Mouse (Mus musculus): ENCODE measurements around the gene Rpl12.

The Rpl12 gene

GRCm38 (mm10) chr2:32983617-32984016 is 22.3 kb downstream of the Rpl12 start:
- no peak for DNase-seq

GRCm38 (mm10) chr2:32985844-32986243 is 24.5 kb downstream of the Rpl12 start:
- no peak for DNase-seq

- no peak for DNase-seq
Observed at GRCm38 (mm10) chr2:32989376-32989775, 28.0 kb downstream of the Rpl12 start.

- peak; percentile 53 to 56 for DNase-seq
Observed at GRCm38 (mm10) chr2:32990167-32990832, 28.9 kb downstream of the Rpl12 start.

GRCm38 (mm10) chr2:32992130-32992529 is 30.8 kb downstream of the Rpl12 start:
- DNase-seq, result no peak

GRCm38 (mm10) chr2:32997081-32997480 is 35.7 kb downstream of the Rpl12 start:
- DNase-seq, result no peak

GRCm38 (mm10) chr2:32997792-32998191 is 36.4 kb downstream of the Rpl12 start:
- DNase-seq, result no peak

GRCm38 (mm10) chr2:32999752-33000151 is 38.4 kb downstream of the Rpl12 start:
- DNase-seq, result no peak

- DNase-seq, result no peak
Observed at GRCm38 (mm10) chr2:33002144-33002543, 40.8 kb downstream of the Rpl12 start.

- no peak for DNase-seq
Observed at GRCm38 (mm10) chr2:33005041-33005440, 43.7 kb downstream of the Rpl12 start.

GRCm38 (mm10) chr2:33009055-33009454 is 47.7 kb downstream of the Rpl12 start:
- DNase-seq, result peak in 1 of 2 experiments; percentile 8

- DNase-seq, result no peak
Observed at GRCm38 (mm10) chr2:33014877-33015276, 53.5 kb downstream of the Rpl12 start.
